Mouse (Mus musculus): ENCODE data around the gene Elfn2. TPM values are rescaled to one million over a fixed set of nuclear protein-coding genes. Genes with fewer than 3 reads are reported as not detected.

The Elfn2 gene
- polyA plus RNA-seq, 2 experiments, result not detected

GRCm38 (mm10) chr15:78647746-78648145 lies 70.8 kb downstream of the Elfn2 start:
- Histone ChIP-seq H3K4me3 (ENCODE audit: insufficient read depth in 1 of 2, low read depth in 2 of 2, low read length in 2 of 2) (no peak overlapping the region), H3K27ac (no peak overlapping the region), H3K36me3 (replicated peaks; ENCODE audit: control insufficient read depth, insufficient read depth, low read depth) (no peaks in the 10 kb centered on the region), H3K9ac (replicated peaks) (no peak overlapping the region), H3K4me1 (replicated peaks; ENCODE audit: control insufficient read depth in 2 of 2, insufficient read depth in 2 of 2, low read length in 1 of 2) (no peaks in the 10 kb centered on the region), H3K4me2 (ENCODE audit: low read depth) (no peak overlapping the region), H3K27me3 (ENCODE audit: control insufficient read depth, insufficient read depth, low read length) (no peaks in the 10 kb centered on the region), H3K9me3 (ENCODE audit: control insufficient read depth, low read length) (no peaks in the 10 kb centered on the region)
- 43% methylated on average over 4 of the region's 4 CpGs for WGBS (ENCODE audit: insufficient replicate concordance)
- TF ChIP-seq EP300 (IDR thresholded peaks at IDR 0.05; ENCODE audit: low read depth) (no peak), CTCF (IDR thresholded peaks at IDR 0.05; ENCODE audit: low read depth) (no peak)
- ATAC-seq (ENCODE audit: insufficient read depth) (no peak), DNase-seq (ENCODE audit: low read depth in 3 of 3, low spot score in 3 of 3) (no peak)

- Histone ChIP-seq H3K36me3 (replicated peaks; ENCODE audit: control insufficient read depth, insufficient read depth, low read depth) (no peaks in the 10 kb centered on the region), H3K4me3 (ENCODE audit: insufficient read depth in 1 of 2, low read depth in 2 of 2, low read length in 2 of 2) (no peak overlapping the region), H3K27ac (no peak overlapping the region), H3K27me3 (ENCODE audit: control insufficient read depth, insufficient read depth, low read length) (no peaks in the 10 kb centered on the region), H3K4me1 (replicated peaks; ENCODE audit: control insufficient read depth in 2 of 2, insufficient read depth in 2 of 2, low read length in 1 of 2) (no peaks in the 10 kb centered on the region), H3K9ac (replicated peaks) (no peak overlapping the region), H3K4me2 (ENCODE audit: low read depth) (no peak overlapping the region), H3K9me3 (ENCODE audit: control insufficient read depth, low read length) (no peaks in the 10 kb centered on the region)
- WGBS (ENCODE audit: insufficient replicate concordance), result 33% methylated on average over 8 of the region's 8 CpGs
- DNase-seq (ENCODE audit: low read depth in 3 of 3, low spot score in 3 of 3) (no peak), ATAC-seq (ENCODE audit: insufficient read depth) (no peak)
- TF ChIP-seq CTCF (IDR thresholded peaks at IDR 0.05; ENCODE audit: low read depth) (no peak), EP300 (IDR thresholded peaks at IDR 0.05; ENCODE audit: low read depth) (no peak)
Observed at GRCm38 (mm10) chr15:78644606-78645005, 74.0 kb downstream of the Elfn2 start.

- DNase-seq (ENCODE audit: low read depth in 3 of 3, low spot score in 3 of 3), result no peak
- ATAC-seq (ENCODE audit: insufficient read depth), result no peak
- H3K27ac ChIP-seq, result no peak overlapping the region
- no peak overlapping the region for H3K4me2 ChIP-seq (ENCODE audit: low read depth)
- no peak for TF ChIP-seq CTCF (IDR thresholded peaks at IDR 0.05; ENCODE audit: low read depth)
- TF ChIP-seq EP300 (IDR thresholded peaks at IDR 0.05; ENCODE audit: low read depth), result no peak
- 25% methylated on average over 6 of the region's 6 CpGs for WGBS (ENCODE audit: insufficient replicate concordance)
- H3K9me3 ChIP-seq (ENCODE audit: control insufficient read depth, low read length), result no peaks in the 10 kb centered on the region
- no peaks in the 10 kb centered on the region for H3K27me3 ChIP-seq (ENCODE audit: control insufficient read depth, insufficient read depth, low read length)
- H3K9ac ChIP-seq (replicated peaks), result no peak overlapping the region
- H3K36me3 ChIP-seq (replicated peaks; ENCODE audit: control insufficient read depth, insufficient read depth, low read depth), result no peaks in the 10 kb centered on the region
- no peaks in the 10 kb centered on the region for H3K4me1 ChIP-seq (replicated peaks; ENCODE audit: control insufficient read depth in 2 of 2, insufficient read depth in 2 of 2, low read length in 1 of 2)
- H3K4me3 ChIP-seq (ENCODE audit: insufficient read depth in 1 of 2, low read depth in 2 of 2, low read length in 2 of 2), result no peak overlapping the region
Observed at GRCm38 (mm10) chr15:78643633-78644032, 74.9 kb downstream of the Elfn2 start.

GRCm38 (mm10) chr15:78635231-78635630 lies 83.3 kb downstream of the Elfn2 start:
- Histone ChIP-seq H3K27ac (no peak overlapping the region), H3K36me3 (replicated peaks; ENCODE audit: control insufficient read depth, insufficient read depth, low read depth) (no peaks in the 10 kb centered on the region), H3K27me3 (ENCODE audit: control insufficient read depth, insufficient read depth, low read length) (no peaks in the 10 kb centered on the region), H3K4me2 (ENCODE audit: low read depth) (no peak overlapping the region), H3K4me1 (replicated peaks; ENCODE audit: control insufficient read depth in 2 of 2, insufficient read depth in 2 of 2, low read length in 1 of 2) (no peaks in the 10 kb centered on the region), H3K9ac (replicated peaks) (no peak overlapping the region), H3K9me3 (ENCODE audit: control insufficient read depth, low read length) (no peaks in the 10 kb centered on the region), H3K4me3 (ENCODE audit: insufficient read depth in 1 of 2, low read depth in 2 of 2, low read length in 2 of 2) (no peak overlapping the region)
- 37% methylated on average over 7 of the region's 7 CpGs for WGBS (ENCODE audit: insufficient replicate concordance)
- no peak for TF ChIP-seq CTCF (IDR thresholded peaks at IDR 0.05; ENCODE audit: low read depth)
- TF ChIP-seq EP300 (IDR thresholded peaks at IDR 0.05; ENCODE audit: low read depth), result no peak
- ATAC-seq (ENCODE audit: insufficient read depth) (no peak), DNase-seq (ENCODE audit: low read depth in 3 of 3, low spot score in 3 of 3) (no peak)

GRCm38 (mm10) chr15:78634095-78634737 lies 84.4 kb downstream of the Elfn2 start:
- no peak overlapping the region for H3K27ac ChIP-seq
- H3K4me3 ChIP-seq (ENCODE audit: insufficient read depth in 1 of 2, low read depth in 2 of 2, low read length in 2 of 2), result no peak overlapping the region
- DNase-seq (ENCODE audit: low read depth in 3 of 3, low spot score in 3 of 3) (no peak), ATAC-seq (ENCODE audit: insufficient read depth) (no peak)
- WGBS (ENCODE audit: insufficient replicate concordance), result 21% methylated on average over 10 of the region's 10 CpGs
- H3K4me1 ChIP-seq (replicated peaks; ENCODE audit: control insufficient read depth in 2 of 2, insufficient read depth in 2 of 2, low read length in 1 of 2), result no peaks in the 10 kb centered on the region
- no peaks in the 10 kb centered on the region for H3K27me3 ChIP-seq (ENCODE audit: control insufficient read depth, insufficient read depth, low read length)
- no peak for TF ChIP-seq EP300 (IDR thresholded peaks at IDR 0.05; ENCODE audit: low read depth)
- no peak for TF ChIP-seq CTCF (IDR thresholded peaks at IDR 0.05; ENCODE audit: low read depth)
- no peak overlapping the region for H3K4me2 ChIP-seq (ENCODE audit: low read depth)
- H3K9ac ChIP-seq (replicated peaks), result no peak overlapping the region
- H3K9me3 ChIP-seq (ENCODE audit: control insufficient read depth, low read length), result no peaks in the 10 kb centered on the region
- H3K36me3 ChIP-seq (replicated peaks; ENCODE audit: control insufficient read depth, insufficient read depth, low read depth), result no peaks in the 10 kb centered on the region
